Mouse (Mus musculus): ENCODE results near the gene Gab1. TPM values are rescaled to one million over a fixed set of nuclear protein-coding genes. Genes with fewer than 3 reads are reported as not detected.

Gene Gab1
- polyA plus RNA-seq, 1 experiment from 2014 or later, result 24.8 TPM

DNA sequence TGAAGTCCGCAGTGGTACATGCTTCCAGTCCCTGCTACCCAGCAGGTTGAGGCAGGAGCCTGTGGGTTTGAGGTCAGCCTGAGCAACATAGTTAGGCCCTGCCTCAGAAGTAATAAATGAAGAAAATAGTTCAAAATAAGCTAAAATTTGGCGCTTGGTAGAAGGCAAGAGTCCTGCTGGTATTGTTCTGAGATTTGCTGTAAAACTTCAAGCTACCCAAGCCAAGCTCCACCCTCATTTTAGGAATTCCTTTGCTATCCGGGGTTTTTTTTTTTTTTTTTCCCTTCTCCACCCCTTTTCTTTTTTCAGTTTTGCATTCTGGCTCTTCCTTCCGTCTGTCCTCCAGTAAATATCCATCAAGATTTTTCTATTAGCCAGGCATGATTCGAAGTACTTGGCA is 15.7 kb upstream of the Gab1 start:
- Histone ChIP-seq H3K27ac (no peak overlapping the region), H3K4me1 (peaks cover 7% of the 10 kb centered on the region)
- 70% methylated on average over 5 of the region's 5 CpGs for WGBS

GRCm38 (mm10) chr8:80895397-80895796 is 15.1 kb upstream of the Gab1 start:
- H3K9me3 ChIP-seq, result no peaks in the 10 kb centered on the region
- H3K4me3 ChIP-seq, result peak overlapping the region; percentile 6; the same call in 1 of the 2 replicates
- H3K36me3 ChIP-seq, result no peaks in the 10 kb centered on the region
- H3K27ac ChIP-seq, result no peak overlapping the region
- WGBS, result 23% methylated on average over 6 of the region's 6 CpGs
- no peaks in the 10 kb centered on the region for H3K27me3 ChIP-seq (ENCODE audit: insufficient read depth, poor library complexity, severe bottlenecking)
- no peak for DNase-seq (ENCODE audit: low spot score)
- peaks cover 7% of the 10 kb centered on the region for H3K4me1 ChIP-seq

More for the DNA sequence above, 15.7 kb upstream of the Gab1 start:
- H3K9me3 ChIP-seq, result no peaks in the 10 kb centered on the region
- no peak overlapping the region for H3K4me3 ChIP-seq
- no peaks in the 10 kb centered on the region for H3K27me3 ChIP-seq (ENCODE audit: insufficient read depth, poor library complexity, severe bottlenecking)
- DNase-seq (ENCODE audit: low spot score), result no peak
- no peaks in the 10 kb centered on the region for H3K36me3 ChIP-seq

DNA sequence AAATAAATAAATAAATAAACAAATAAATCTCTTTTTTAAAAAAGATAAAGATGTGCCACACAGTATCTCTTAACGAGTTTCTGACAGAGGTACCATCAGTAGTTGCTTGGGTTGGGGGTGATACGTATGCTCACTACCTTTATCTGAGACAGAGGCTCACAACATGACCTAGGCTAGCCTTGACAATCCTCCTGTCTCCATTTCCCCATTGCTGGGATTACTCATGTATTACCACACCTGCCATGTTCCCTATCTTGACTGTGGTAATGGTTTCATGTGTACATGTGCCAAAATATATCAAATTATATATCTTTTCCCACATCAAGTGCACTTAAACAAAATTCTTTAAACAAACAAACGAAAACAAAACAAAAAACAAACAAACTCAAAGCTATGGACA is 14.2 kb upstream of the Gab1 start:
- 78% methylated on average over 3 of the region's 3 CpGs for WGBS
- no peak for DNase-seq (ENCODE audit: low spot score)
- H3K4me1 ChIP-seq, result peaks cover 7% of the 10 kb centered on the region
- no peak overlapping the region for H3K27ac ChIP-seq
- H3K4me3 ChIP-seq, result no peak overlapping the region
- H3K27me3 ChIP-seq (ENCODE audit: insufficient read depth, poor library complexity, severe bottlenecking), result no peaks in the 10 kb centered on the region
- no peaks in the 10 kb centered on the region for H3K36me3 ChIP-seq
- no peaks in the 10 kb centered on the region for H3K9me3 ChIP-seq

DNA sequence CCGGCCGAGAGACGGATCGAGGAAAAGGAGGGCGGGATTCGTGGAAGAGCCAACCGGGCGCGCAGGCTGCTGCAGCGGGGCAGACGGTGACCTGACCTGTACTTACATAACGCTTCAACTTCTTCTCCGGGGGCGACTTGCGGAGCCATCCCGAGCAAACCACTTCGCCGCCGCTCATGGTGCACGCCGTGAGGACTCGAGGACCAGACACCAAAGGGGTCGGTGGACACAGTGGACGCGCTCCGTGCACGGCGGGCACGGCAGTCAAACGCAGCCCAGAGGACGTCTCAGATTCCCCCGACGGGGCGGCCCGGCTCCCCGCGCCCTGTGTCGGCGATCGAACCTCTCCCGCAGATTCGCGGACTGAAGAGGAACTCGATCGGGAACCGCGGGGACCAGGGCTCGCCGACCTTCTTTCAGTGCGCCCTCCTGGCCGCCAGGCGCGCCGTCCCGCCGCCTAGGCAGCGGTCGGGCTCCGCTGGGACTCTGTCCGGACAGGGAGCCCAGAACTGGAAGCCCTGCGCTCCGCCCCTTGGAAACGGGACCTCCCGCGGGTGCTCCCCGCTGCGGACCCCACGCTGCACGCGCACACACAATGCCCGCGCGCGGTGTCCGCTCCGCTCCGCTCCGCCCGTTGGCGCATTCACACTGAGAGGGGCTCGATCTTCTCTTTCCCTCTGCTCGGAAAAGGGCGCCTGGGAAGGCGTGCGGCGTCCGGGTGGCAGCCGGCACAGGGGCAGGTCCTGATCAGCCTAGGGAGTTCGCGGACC is 708 bp downstream of the Gab1 start:
- peaks cover 25% of the 10 kb centered on the region for H3K4me1 ChIP-seq
- peak; percentile 84 for DNase-seq (ENCODE audit: low spot score)
- H3K27ac ChIP-seq, result peak overlapping the region; percentile 90
- H3K27me3 ChIP-seq (ENCODE audit: insufficient read depth, poor library complexity, severe bottlenecking), result no peaks in the 10 kb centered on the region
- H3K4me3 ChIP-seq, result peak overlapping the region; percentile 79
- H3K9me3 ChIP-seq, result no peaks in the 10 kb centered on the region
- under 1% methylated on average over 90 of the region's 90 CpGs for WGBS
- no peaks in the 10 kb centered on the region for H3K36me3 ChIP-seq

- H3K4me1 ChIP-seq, result peaks cover 32% of the 10 kb centered on the region
- no peak for DNase-seq (ENCODE audit: low spot score)
- no peaks in the 10 kb centered on the region for H3K27me3 ChIP-seq (ENCODE audit: insufficient read depth, poor library complexity, severe bottlenecking)
- WGBS, result under 1% methylated on average over 26 of the region's 26 CpGs
- H3K36me3 ChIP-seq, result no peaks in the 10 kb centered on the region
- H3K27ac ChIP-seq, result peak overlapping the region; percentile 90
- no peaks in the 10 kb centered on the region for H3K9me3 ChIP-seq
- H3K4me3 ChIP-seq, result peak overlapping the region; percentile 79
These were observed 1.4 kb downstream of the Gab1 start for GRCm38 (mm10) chr8:80878801-80879425.

DNA sequence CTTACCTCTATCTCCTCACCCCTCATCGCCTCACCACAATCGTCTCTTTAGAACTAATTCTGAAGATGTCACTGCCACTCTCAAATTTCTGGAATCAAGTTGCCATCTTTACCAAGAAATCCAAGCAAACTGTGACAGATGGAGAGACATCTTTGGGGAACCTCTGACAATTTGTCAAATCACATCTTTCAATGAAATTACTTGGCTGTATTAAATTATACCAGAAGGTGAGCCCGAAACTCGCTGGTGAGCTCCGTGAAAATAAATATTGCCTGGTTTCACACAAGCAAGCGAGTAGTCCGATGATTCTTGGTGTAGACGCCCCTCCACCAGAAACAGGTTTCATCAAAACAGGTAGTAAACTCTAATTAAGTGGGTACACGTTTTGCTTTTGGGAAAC is 2.2 kb downstream of the Gab1 start:
- no peak for DNase-seq (ENCODE audit: low spot score)
- H3K27ac ChIP-seq, result peak overlapping the region; percentile 90; the same call in 1 of the 2 replicates
- 41% methylated on average over 9 of the region's 9 CpGs for WGBS
- no peaks in the 10 kb centered on the region for H3K9me3 ChIP-seq
- H3K4me3 ChIP-seq, result peak overlapping the region; percentile 79
- no peaks in the 10 kb centered on the region for H3K27me3 ChIP-seq (ENCODE audit: insufficient read depth, poor library complexity, severe bottlenecking)
- H3K4me1 ChIP-seq, result peaks cover 40% of the 10 kb centered on the region
- H3K36me3 ChIP-seq, result no peaks in the 10 kb centered on the region

- DNase-seq (ENCODE audit: low spot score), result no peak
- H3K27me3 ChIP-seq (ENCODE audit: insufficient read depth, poor library complexity, severe bottlenecking), result no peaks in the 10 kb centered on the region
- no peak overlapping the region for H3K4me3 ChIP-seq
- no peaks in the 10 kb centered on the region for H3K9me3 ChIP-seq
- no peaks in the 10 kb centered on the region for H3K36me3 ChIP-seq
- H3K27ac ChIP-seq, result no peak overlapping the region
- 88% methylated on average over 6 of the region's 6 CpGs for WGBS
- H3K4me1 ChIP-seq, result peaks cover 57% of the 10 kb centered on the region
These were observed 4.8 kb downstream of the Gab1 start for GRCm38 (mm10) chr8:80875537-80875936.

DNA sequence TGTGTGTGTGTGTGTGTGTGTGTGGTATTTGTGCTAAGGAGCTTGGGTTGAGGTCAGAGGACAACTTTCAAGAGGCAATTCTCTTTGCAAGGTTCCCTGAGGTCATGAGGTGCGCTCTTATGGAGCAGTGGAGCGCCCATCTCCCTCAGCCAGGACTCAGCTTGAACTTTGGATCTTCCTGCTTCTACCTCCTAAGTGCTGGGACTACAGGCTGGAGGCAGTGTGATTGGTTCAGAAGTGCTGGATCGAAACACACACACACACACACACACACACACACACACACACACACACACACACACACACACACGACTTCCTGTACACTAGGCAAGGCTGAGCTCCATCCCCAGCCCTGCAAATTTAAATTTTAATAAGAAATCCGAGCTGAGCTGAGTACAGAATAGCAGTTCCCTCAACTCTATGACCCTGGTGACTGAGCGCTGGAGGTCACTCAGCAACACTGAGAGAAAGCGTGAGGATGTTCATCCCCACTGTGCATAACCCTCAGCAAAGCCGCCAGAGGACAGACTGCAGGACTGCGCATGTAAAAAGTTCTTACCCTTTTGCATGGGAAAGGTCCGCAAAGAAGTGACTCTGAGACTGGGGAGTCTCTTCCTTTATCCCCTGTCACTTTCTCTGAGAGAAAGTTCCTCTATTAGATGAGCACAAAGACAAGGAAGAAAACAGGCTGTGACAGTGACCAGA is 6.4 kb downstream of the Gab1 start:
- H3K36me3 ChIP-seq, result no peaks in the 10 kb centered on the region
- H3K4me1 ChIP-seq, result peaks cover 73% of the 10 kb centered on the region
- no peaks in the 10 kb centered on the region for H3K27me3 ChIP-seq (ENCODE audit: insufficient read depth, poor library complexity, severe bottlenecking)
- DNase-seq (ENCODE audit: low spot score), result no peak
- peak overlapping the region; percentile 59 for H3K27ac ChIP-seq
- no peak overlapping the region for H3K4me3 ChIP-seq
- 62% methylated on average over 10 of the region's 10 CpGs for WGBS
- H3K9me3 ChIP-seq, result no peaks in the 10 kb centered on the region

GRCm38 (mm10) chr8:80872688-80873087 is 7.6 kb downstream of the Gab1 start:
- no peaks in the 10 kb centered on the region for H3K9me3 ChIP-seq
- peaks cover 77% of the 10 kb centered on the region for H3K4me1 ChIP-seq
- H3K4me3 ChIP-seq, result no peak overlapping the region
- DNase-seq (ENCODE audit: low spot score), result no peak
- H3K36me3 ChIP-seq, result no peaks in the 10 kb centered on the region
- peak overlapping the region; percentile 31; the same call in 1 of the 2 replicates for H3K27ac ChIP-seq
- H3K27me3 ChIP-seq (ENCODE audit: insufficient read depth, poor library complexity, severe bottlenecking), result no peaks in the 10 kb centered on the region
- 57% methylated on average over 4 of the region's 4 CpGs for WGBS

DNA sequence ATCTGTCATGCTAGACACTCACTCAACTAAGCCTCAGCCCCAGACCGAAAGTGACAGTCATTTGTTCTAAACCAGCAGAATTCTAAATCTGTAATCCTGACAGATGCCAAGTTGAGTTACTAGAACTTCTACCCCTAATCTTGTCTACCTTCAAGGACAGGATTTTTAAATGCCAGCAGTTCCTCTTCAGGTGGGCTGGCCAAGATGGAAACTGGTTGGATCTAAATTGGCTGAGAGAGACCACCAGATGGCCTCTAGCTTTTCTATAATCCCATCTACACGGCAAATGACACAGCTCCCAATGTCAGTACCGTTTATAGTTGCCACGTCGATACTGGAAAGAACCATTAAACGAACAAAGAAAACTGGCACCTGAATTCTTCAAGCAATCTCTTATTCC is 8.9 kb downstream of the Gab1 start:
- no peaks in the 10 kb centered on the region for H3K9me3 ChIP-seq
- DNase-seq (ENCODE audit: low spot score), result no peak
- H3K27ac ChIP-seq, result peak overlapping the region; percentile 86; the same call in 1 of the 2 replicates
- H3K36me3 ChIP-seq, result no peaks in the 10 kb centered on the region
- no peak overlapping the region for H3K4me3 ChIP-seq
- H3K4me1 ChIP-seq, result peaks cover 79% of the 10 kb centered on the region
- H3K27me3 ChIP-seq (ENCODE audit: insufficient read depth, poor library complexity, severe bottlenecking), result no peaks in the 10 kb centered on the region
- 89% methylated on average over 6 of the region's 6 CpGs for WGBS

DNA sequence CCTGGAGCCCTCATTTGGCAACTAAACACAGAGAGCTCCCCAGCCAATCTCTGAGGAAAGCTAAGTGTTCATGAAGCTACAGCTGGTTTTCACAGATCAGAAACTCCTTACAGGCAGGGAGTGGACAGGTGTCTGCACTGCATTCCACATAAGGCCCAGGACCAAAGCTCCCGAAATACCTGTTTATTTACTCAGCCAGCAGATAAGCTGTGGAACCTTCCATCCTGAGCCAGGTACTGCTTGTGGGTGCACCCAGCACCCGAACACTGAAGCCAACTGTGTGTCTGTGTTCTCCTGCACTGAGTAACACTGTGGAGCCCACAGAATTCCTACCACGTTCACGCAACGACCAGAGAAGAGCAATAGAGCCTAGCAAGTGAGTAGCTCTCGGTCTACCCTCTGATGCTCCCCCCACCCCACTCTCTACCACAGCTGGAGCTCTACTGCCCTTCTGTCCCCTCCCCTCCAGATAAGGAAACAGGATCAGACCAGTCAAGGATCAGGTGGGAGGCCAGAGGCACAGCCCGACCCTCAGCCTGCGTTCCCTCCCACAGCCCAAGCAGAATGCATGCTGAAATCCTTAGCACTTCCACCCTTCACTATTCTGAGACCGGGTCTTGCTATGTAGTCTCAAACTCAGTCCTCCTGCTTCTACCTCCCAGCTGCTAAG is 9.6 kb downstream of the Gab1 start:
- Histone ChIP-seq H3K4me1 (peaks cover 82% of the 10 kb centered on the region), H3K4me3 (peak overlapping the region; percentile 33)
- DNase-seq (ENCODE audit: low spot score), result peak; percentile 88

DNA sequence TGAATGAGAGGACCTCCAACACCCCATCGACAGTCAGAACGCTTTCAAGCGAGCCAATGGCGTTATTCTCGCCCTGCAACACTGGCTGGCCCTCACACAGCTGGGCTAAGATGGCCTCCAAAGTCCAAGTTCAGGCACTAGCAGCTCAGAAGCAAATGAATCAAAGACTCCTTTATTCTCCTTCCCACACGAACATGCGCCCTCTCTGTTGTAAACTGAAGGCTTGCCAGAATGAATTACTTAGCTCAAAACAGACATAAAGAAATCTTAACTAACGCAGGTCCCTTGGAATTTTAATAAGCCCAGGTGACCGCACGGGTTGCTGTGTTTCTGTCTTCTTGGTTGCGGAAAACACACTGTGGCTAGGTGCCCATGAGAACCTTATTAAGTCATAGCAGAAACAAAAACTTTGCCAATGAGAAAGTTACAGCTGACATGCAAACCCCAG is 10.4 kb downstream of the Gab1 start:
- H3K4me1 ChIP-seq, result peaks cover 90% of the 10 kb centered on the region
- WGBS, result 62% methylated on average over 11 of the region's 11 CpGs
- H3K9me3 ChIP-seq, result no peaks in the 10 kb centered on the region
- H3K36me3 ChIP-seq, result peaks cover 8% of the 10 kb centered on the region; the same call in 1 of the 2 replicates
- peak overlapping the region; percentile 86 for H3K27ac ChIP-seq
- no peak for DNase-seq (ENCODE audit: low spot score)
- H3K4me3 ChIP-seq, result peak overlapping the region; percentile 33; the same call in 1 of the 2 replicates
- no peaks in the 10 kb centered on the region for H3K27me3 ChIP-seq (ENCODE audit: insufficient read depth, poor library complexity, severe bottlenecking)

More for the DNA sequence above, 9.6 kb downstream of the Gab1 start:
- 31% methylated on average over 9 of the region's 9 CpGs for WGBS
- peaks cover under 1% of the 10 kb centered on the region; the same call in 1 of the 2 replicates for H3K36me3 ChIP-seq
- no peaks in the 10 kb centered on the region for H3K27me3 ChIP-seq (ENCODE audit: insufficient read depth, poor library complexity, severe bottlenecking)
- H3K9me3 ChIP-seq, result no peaks in the 10 kb centered on the region
- peak overlapping the region; percentile 86 for H3K27ac ChIP-seq
